Mouse (Mus musculus) adrenal gland, postnatal 0 days (tissue): ENCODE results near the gene Fam120a. TPM values are rescaled to one million over a fixed set of nuclear protein-coding genes. Genes with fewer than 3 reads are reported as not detected.

Experiments used
- polyA plus RNA-seq: library from polyadenylated mRNA; unstranded; fragments of >200 nt; fragmentation: Nextera tagmentation; extraction: Ambion mirVana; gene quantifications from 2 replicates; pipeline ENCODE4 v1.2.1, GENCODE M21; 2015

Gene Fam120a
- polyA plus RNA-seq, result 15.1 and 18.2 TPM in 2 replicates

GRCm38 (mm10) chr13:48967956-48968749 lies at the start of gene Fam120a:
Gene Fam120a (minus strand): TSS chr13:48968017.

GRCm38 (mm10) chr13:48870771-48871731 lies 96.8 kb downstream of the Fam120a start, which contains the start of gene Phf2:
Gene Phf2 (minus strand): TSS chr13:48871119.

Other genes starting within 250 kb of the Fam120a start
- gene Phf2, start 96.9 kb downstream of the Fam120a start, polyA plus RNA-seq, result 2.9 and 3.9 TPM in 2 replicates
- 1.0 and 1.8 TPM in 2 replicates for gene Wnk2, start 180.0 kb upstream of the Fam120a start, polyA plus RNA-seq
- gene Ninj1, start 219.5 kb upstream of the Fam120a start, polyA plus RNA-seq, result 103 and 104 TPM in 2 replicates
- 96.4 and 98.2 TPM in 2 replicates for gene Card19, start 248.0 kb upstream of the Fam120a start, polyA plus RNA-seq